Mouse (Mus musculus) stomach, postnatal 0 days (tissue): Measurements from ENCODE around the gene Ccl17. TPM values are rescaled to one million over a fixed set of nuclear protein-coding genes. Genes with fewer than 3 reads are reported as not detected.

Source experiments
- ATAC-seq: fragments of 200-750 bp; cut with Nextera tagmentation; 2 replicates; pipeline ENCODE4 v1.8.0; 2017; ENCODE audit not compliant: low FRiP score, low TSS enrichment
- DNase-seq: peaks from one replicate; pipeline ENCODE4 v3.0.0-alpha.2; 2016; ENCODE audit warnings: low spot score
- H3K27ac ChIP-seq: fragments of 300-500 bp; sonication (generic); replicated peaks from 2 replicates; pipeline ENCODE4 v1.5.1; 2014; ENCODE audit warnings: mild to moderate bottlenecking, control low read depth
- H3K27me3 ChIP-seq: fragments of 300-500 bp; sonication (generic); 2 replicates; pipeline ENCODE4 v1.6.1; 2014; ENCODE audit warnings: low read length; ENCODE audit not compliant: control insufficient read depth, insufficient read depth
- H3K36me3 ChIP-seq: fragments of 300-500 bp; sonication (generic); 2 replicates; pipeline ENCODE4 v1.6.1; 2014; ENCODE audit warnings: low read length, mixed read lengths; ENCODE audit not compliant: control insufficient read depth, insufficient read depth
- H3K4me1 ChIP-seq: fragments of 300-500 bp; sonication (generic); replicated peaks from 2 replicates; pipeline ENCODE4 v1.6.1; 2014; ENCODE audit warnings: antibody characterized with exemption; ENCODE audit not compliant: control insufficient read depth, insufficient read depth
- H3K4me2 ChIP-seq: fragments of 300-500 bp; sonication (generic); replicated peaks from 2 replicates; pipeline ENCODE4 v1.6.1; 2014; ENCODE audit warnings: low read depth, mild to moderate bottlenecking, control low read depth, moderate library complexity
- H3K4me3 ChIP-seq: fragments of 300-500 bp; sonication (generic); 2 replicates; pipeline ENCODE4 v1.5.1; 2014; ENCODE audit warnings: low read depth, low read length, control low read depth
- H3K9ac ChIP-seq: fragments of 300-500 bp; sonication (generic); 2 replicates; pipeline ENCODE4 v1.6.1; 2014; ENCODE audit warnings: mild to moderate bottlenecking, low read length, control low read depth, mixed read lengths
- H3K9me3 ChIP-seq: fragments of 300-500 bp; sonication (generic); 2 replicates; pipeline ENCODE4 v1.6.1; 2016; ENCODE audit warnings: low read length; ENCODE audit not compliant: control insufficient read depth
- CTCF ChIP-seq: IDR thresholded peaks from 2 replicates; pipeline ENCODE4 v1.5.1; 2016; ENCODE audit warnings: antibody characterized with exemption, low read depth, mild to moderate bottlenecking, moderate library complexity
- EP300 ChIP-seq: optimal IDR thresholded peaks from 2 replicates; pipeline ENCODE3; 2016; ENCODE audit warnings: antibody characterized with exemption
- WGBS: fragments of 180-500 bp; shearing (Covaris S2); extraction: QIAGEN DNeasy Blood & Tissue Kit; methylation state at CpG from one replicate; pipeline ENCODE4 v1.1.7; 2014; 5-methylcytosine and 5-hydroxymethylcytosine counted together
- polyA plus RNA-seq: library from polyadenylated mRNA; unstranded; fragments of >200 nt; fragmentation: Nextera tagmentation; extraction: Ambion mirVana; gene quantifications from 2 replicates; pipeline ENCODE4 v1.2.1, GENCODE M21; 2015

Ccl17 gene
- 0.42 and 0.55 TPM in 2 replicates for polyA plus RNA-seq

DNA sequence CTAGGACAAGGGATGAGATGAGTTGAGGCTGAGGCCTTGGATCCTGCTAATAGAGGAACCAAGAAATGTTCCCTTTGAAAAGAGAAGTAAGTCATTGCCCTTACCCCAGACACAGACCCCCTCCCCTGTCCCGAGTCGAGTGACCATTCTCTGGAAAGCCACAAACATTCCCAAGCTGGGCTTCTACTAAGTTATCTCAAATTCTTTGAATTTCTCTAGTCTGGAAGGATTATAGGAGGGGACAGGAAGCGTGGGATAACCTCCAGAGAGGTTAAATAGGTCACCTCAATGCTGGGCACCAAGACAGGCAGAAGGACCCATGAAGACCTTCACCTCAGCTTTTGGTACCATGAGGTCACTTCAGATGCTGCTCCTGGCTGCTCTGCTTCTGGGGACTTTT is at the start of gene Ccl17:
Ccl17 (plus strand) TSS at position 301 of the 400 bp plus-strand sequence.
- ATAC-seq = no peak
- Histone ChIP-seq H3K9me3 (no peaks in the 10 kb centered on the region), H3K4me1 (no peaks in the 10 kb centered on the region), H3K27ac (no peak within 1 kb of the TSS), H3K27me3 (no peaks in the 10 kb centered on the region), H3K4me3 (no peak within 1 kb of the TSS), H3K4me2 (no peak within 1 kb of the TSS), H3K36me3 (no peaks in the 10 kb centered on the region), H3K9ac (no peak within 1 kb of the TSS)
- TF ChIP-seq EP300 (no peak), CTCF (no peak)
- no peak for DNase-seq
- 48% methylated on average over 3 of the region's 3 CpGs for WGBS

DNA sequence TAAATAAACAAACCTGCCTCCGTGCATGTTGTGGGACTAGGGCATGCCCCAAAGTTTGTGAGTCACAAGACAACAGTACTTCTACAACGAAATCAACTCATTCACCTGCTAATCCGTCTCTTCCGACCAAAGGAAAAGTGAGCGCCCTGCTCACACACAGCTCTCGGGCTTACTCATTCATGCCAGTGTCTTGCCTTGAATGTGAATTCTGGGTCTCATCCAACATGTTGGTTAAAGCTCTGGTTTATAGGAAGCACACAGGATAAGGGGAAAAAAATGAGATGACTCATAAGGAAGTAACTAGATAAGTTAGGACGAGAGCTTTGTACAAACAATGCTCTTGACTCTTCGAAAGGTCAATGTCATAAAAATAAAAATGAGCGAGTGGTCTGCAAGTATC is 43.2 kb upstream of the Ccl17 start:
- 41% methylated on average over 9 of the region's 9 CpGs for WGBS
- Histone ChIP-seq H3K4me1 (peaks cover 7% of the 10 kb centered on the region), H3K9ac (no peak overlapping the region), H3K4me2 (no peak overlapping the region), H3K9me3 (no peaks in the 10 kb centered on the region), H3K36me3 (no peaks in the 10 kb centered on the region), H3K27ac (no peak overlapping the region), H3K4me3 (no peak overlapping the region), H3K27me3 (no peaks in the 10 kb centered on the region)
- ATAC-seq (no peak), DNase-seq (no peak)
- TF ChIP-seq EP300 (no peak), CTCF (no peak)

DNA sequence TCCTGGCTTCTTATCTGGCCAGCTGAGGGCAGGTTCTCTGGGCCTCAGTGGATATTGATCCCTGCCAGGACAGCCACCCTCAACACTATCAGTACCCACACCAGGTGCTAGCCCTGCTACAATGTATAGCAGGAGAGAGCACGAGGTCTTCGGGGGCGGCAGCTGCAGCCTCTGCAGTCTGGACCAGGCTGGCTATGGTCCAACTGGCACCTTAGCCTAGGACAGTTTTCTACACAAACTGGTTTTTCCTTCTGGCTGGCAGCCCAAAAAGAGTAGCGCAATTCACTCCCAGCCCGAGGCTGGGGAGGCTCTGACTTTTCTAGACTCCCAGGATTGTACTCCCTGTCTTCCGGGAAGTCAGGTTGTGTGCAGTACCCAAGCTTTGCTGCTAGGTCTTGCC is 39.3 kb upstream of the Ccl17 start:
- Histone ChIP-seq H3K4me2 (no peak overlapping the region), H3K27ac (peak overlapping the region; percentile 72), H3K4me1 (peaks cover 10% of the 10 kb centered on the region), H3K9me3 (no peaks in the 10 kb centered on the region), H3K36me3 (no peaks in the 10 kb centered on the region), H3K4me3 (no peak overlapping the region), H3K9ac (no peak overlapping the region), H3K27me3 (no peaks in the 10 kb centered on the region)
- 11% methylated on average over 6 of the region's 6 CpGs for WGBS
- ATAC-seq (peak; percentile 70), DNase-seq (peak; percentile 85)
- TF ChIP-seq EP300 = no peak
- no peak for TF ChIP-seq CTCF

DNA sequence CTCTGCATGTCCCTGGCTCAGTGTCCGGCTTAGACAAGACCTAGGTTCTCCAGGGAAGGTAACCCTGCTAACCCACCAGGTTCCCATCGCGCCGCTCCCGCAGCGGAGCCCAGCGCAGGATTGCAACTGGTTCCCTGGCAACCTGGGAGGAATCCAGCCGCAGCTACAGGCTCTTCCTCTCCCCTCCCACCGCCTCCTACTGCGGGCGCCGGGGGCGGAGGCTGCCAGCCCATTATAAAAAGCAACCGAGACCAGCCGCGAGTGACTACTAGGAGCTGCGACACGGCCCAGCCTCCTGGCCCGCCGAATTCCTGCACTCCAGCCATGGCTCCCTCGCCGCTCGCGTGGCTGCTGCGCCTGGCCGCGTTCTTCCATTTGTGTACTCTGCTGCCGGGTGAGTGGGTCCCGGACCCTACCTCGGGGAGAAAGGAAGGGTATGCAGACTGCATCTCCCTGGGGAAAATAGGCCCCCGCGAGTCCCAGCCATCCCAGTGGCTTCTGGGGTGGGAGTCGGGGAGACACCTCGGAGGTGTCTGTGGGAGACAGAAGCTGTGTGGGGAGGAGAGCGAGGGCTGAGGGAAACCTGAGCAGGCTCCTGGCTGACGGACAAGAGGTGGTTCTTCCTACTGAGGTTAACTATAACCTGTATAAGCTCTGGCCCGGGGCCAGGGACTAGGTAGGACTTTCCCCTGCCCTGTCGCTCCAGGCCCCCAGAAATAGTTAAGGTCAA is 38.1 kb upstream of the Ccl17 start, which contains the start of gene Cx3cl1:
Cx3cl1 (plus strand) TSS at position 69 of the 730 bp plus-strand sequence.
- no peak for TF ChIP-seq EP300
- TF ChIP-seq CTCF = no peak
- no peaks in the 10 kb centered on the region for H3K27me3 ChIP-seq
- H3K9ac ChIP-seq = peak within 1 kb of the TSS; percentile 66
- no peaks in the 10 kb centered on the region for H3K9me3 ChIP-seq
- H3K4me2 ChIP-seq = peak within 1 kb of the TSS; percentile 86
- peak; percentile 88 for DNase-seq
- H3K4me1 ChIP-seq = peaks cover 10% of the 10 kb centered on the region
- no peaks in the 10 kb centered on the region for H3K36me3 ChIP-seq
- 2% methylated on average over 38 of the region's 38 CpGs for WGBS
- ATAC-seq = peak; percentile 85
- H3K27ac ChIP-seq = peak within 1 kb of the TSS; percentile 72
- peak within 1 kb of the TSS; percentile 52 for H3K4me3 ChIP-seq

DNA sequence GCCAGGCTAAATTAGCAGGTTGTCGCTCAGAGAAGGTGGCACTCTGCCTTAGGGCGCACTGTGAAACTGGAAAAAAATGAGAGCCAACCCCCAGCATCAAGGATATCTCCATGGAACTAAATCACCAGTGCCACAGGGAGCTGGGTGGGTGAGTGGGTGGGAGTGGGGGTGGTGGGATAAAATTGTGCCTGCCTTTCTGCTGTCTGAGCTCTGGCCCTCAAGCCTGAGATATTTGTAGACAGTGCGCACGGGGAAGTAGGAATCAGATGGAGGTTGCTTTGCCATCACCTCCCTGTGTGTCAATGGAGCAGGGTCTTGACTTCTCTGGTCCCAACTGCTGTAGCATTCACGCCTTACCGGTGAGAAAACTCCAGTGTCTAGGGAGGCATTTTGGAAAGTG is 37.2 kb upstream of the Ccl17 start:
- no peak for DNase-seq
- WGBS = 61% methylated on average over 6 of the region's 6 CpGs
- Histone ChIP-seq H3K27me3 (no peaks in the 10 kb centered on the region), H3K4me1 (peaks cover 10% of the 10 kb centered on the region), H3K4me3 (no peak overlapping the region), H3K4me2 (peak overlapping the region; percentile 86), H3K36me3 (no peaks in the 10 kb centered on the region), H3K9me3 (no peaks in the 10 kb centered on the region), H3K9ac (no peak overlapping the region), H3K27ac (no peak overlapping the region)
- TF ChIP-seq CTCF (no peak), EP300 (no peak)
- ATAC-seq = no peak

DNA sequence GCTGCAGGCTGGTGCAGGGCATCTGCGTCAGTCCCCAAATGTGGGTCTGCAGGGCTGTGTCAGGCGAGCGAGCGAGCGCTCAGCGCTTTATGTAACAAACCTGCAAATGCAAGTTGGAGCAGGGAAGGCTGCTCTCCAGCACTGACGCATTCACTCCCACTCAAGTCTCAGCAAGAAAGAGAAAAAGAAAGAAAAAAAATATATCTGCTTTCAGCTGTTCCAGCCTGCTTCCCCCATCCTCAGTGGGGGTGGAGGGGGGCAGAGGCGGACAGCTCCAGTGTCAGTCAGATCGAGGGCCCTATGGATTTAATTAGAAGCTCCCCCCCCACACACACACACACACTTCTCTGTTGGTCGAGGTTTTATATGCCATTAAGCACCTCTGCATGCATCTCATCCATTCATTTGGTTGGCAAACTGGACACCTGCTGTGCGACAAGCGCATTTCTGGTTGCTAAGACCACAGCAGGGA is 36.5 kb upstream of the Ccl17 start:
- no peaks in the 10 kb centered on the region for H3K36me3 ChIP-seq
- DNase-seq (no peak), ATAC-seq (no peak)
- TF ChIP-seq EP300 (no peak), CTCF (no peak)
- H3K27me3 ChIP-seq = no peaks in the 10 kb centered on the region
- no peak overlapping the region for H3K9ac ChIP-seq
- WGBS = 46% methylated on average over 12 of the region's 12 CpGs
- no peak overlapping the region; the same call in 1 of the 2 replicates for H3K27ac ChIP-seq
- H3K4me3 ChIP-seq = no peak overlapping the region
- no peaks in the 10 kb centered on the region for H3K9me3 ChIP-seq
- peaks cover 10% of the 10 kb centered on the region for H3K4me1 ChIP-seq
- H3K4me2 ChIP-seq = no peak overlapping the region
